Mouse (Mus musculus) G1E-ER4 (cell line): ENCODE results near the gene 1700001K19Rik. TPM values are rescaled to one million over a fixed set of nuclear protein-coding genes. Genes with fewer than 3 reads are reported as not detected.

Experiments
- GATA1 ChIP-seq: IDR thresholded peaks from one replicate; pipeline ENCODE4 v1.8.0; 2012; ENCODE audit warnings: low read length, inconsistent platforms
- polyA plus RNA-seq: library from polyadenylated mRNA; stranded (reverse); fragments of >175 nt; gene quantifications from 2 replicates; pipeline ENCODE4 v1.2.3, GENCODE M21; 2012

1700001K19Rik gene
- polyA plus RNA-seq = not detected in 2 replicates

GRCm38 (mm10) chr12:110682561-110683299 lies at the start of gene 1700001K19Rik:
Gene 1700001K19Rik (minus strand): TSS chr12:110682619.
- TF ChIP-seq GATA1 = no peak

DNA sequence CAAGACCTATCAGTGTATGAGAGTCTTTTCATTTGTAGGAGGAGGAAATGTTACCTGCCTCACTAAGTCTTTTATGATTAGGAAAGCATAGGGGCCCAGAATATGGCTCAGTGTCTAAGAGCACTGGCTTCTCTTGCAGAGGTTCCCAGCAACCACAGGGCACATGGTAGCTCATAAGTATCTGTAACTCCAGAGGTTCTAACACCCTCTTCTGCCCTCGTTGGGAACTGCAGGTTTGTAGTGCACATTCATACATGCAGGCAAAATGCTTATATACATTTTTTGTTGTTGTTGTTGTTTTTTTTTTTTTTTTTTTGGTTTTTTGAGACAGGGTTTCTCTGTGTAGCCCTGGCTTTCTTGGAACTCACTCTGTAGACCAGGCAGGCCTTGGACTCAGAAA lies 44.0 kb upstream of the 1700001K19Rik start:
- TF ChIP-seq GATA1 = no peak

GRCm38 (mm10) chr12:110725489-110725888 lies 43.1 kb upstream of the 1700001K19Rik start:
- no peak for TF ChIP-seq GATA1

DNA sequence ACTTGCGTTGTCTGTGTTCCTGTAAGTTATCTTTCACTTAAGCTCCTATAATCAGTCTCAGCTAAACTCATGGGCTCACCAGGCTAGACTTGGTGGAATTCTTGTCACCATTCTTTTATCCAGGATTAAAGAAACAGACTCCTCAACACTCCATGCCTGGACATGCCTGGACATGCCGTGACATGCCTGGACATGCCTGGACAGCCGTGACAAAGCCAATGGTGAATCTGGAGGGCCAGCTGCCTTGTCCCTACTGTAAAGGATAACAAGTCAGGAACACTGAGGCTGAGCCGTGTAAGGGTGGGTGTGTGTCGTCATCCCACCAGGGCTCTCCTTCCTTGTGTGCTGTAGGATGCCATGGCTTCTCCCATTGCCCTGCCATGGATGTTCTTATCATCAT lies 42.6 kb upstream of the 1700001K19Rik start:
- TF ChIP-seq GATA1 = no peak

DNA sequence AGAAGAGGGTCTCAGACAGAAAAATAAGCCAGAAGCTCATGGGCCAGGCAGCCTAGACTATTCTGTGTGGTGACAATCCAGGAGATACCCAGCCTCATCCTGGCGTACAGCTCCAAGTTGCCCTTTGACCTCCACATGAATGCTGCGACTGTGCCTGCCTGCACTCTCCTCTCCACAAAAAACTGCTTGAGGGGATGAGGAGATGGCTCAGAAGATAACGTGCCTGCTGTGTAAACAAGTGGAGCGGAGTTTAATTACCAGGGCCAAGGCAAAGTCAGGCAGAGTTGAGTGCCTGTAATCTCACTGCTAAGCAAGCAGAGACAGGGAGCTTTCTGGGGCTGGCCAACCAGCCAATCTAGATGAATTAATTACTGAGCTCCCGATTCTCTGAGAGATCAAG lies 33.6 kb upstream of the 1700001K19Rik start:
- no peak for TF ChIP-seq GATA1

DNA sequence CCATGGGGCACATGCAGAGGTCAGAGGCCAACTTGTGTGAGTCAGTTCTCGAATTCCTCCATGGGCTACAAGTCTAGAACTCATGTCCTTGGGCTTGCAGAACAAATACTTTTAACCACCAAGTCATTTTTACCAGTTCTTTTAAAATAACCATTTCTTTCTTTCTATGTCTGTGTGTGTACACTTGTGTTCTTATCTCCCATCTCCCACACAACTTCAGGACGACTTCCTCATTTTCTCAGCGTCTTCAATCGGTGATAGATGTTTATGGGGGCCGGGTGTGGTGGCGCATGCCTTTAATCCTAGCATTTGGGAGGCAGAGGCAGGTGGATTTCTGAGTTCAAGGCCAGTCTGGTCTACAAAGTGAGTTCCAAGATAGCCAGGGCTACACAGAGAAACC lies 31.8 kb upstream of the 1700001K19Rik start:
- no peak for TF ChIP-seq GATA1

DNA sequence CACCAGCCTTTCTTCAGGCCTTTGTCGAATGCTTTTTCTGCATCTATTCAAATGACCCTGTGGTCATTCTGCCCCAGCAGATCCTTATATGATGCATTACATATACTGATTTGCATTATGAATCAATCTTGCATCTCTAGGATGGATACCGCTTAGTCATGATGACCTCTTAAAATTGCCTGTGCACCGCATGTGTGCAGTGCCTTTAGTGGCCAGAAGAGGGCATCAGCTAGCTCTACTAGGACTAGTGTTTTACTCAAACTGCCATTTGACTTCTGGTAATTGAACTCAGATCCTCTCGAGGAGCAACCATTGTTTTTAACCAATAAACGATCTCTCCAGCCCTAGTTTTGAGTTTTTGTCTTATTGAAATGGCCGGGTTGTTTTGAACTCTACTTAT lies 31.4 kb upstream of the 1700001K19Rik start:
- TF ChIP-seq GATA1 = no peak

DNA sequence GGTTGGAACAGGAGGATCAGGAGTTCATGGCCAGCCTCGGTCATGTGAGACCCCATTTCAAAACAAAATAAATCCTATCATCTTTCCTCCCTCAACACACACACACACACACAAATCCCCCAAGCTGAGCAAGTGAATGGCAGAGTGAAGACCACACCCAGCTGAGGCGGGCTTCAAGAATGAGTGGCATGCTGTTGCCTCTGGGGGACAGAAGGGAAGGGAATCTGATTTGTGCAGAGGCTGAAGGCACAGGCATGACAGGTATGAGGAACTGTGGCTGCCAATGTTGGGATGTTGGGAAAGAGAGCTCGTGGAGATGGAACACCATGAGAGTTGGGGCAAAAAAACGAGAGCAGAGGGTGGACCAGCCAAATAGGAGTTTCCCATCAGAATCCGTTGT lies 28.9 kb upstream of the 1700001K19Rik start:
- no peak for TF ChIP-seq GATA1

DNA sequence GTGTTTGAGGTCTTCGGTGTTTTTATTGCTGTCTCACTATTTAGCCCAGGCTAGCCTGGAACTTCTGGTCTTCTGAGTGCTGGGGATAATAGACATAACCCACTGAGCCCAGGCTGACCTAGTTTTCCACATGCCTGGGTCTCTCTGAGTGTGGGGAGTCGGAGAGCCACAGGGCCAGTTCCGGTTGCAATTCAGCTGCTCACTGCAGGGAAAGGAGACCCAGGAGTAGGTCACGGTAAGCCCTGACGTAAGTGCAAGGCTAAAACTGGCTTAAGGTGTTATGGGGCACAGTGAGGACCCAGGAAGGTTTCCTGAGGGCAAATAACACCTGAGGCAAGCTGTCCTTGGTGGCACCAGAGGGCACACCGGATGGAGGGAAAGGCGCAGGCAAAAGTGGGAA lies 25.0 kb upstream of the 1700001K19Rik start:
- no peak for TF ChIP-seq GATA1

- no peak for TF ChIP-seq GATA1
Measured at GRCm38 (mm10) chr12:110706337-110707231, 24.2 kb upstream of the 1700001K19Rik start.

- no peak for TF ChIP-seq GATA1
Measured at GRCm38 (mm10) chr12:110703682-110704081, 21.3 kb upstream of the 1700001K19Rik start.

- TF ChIP-seq GATA1 = no peak
Measured at GRCm38 (mm10) chr12:110703008-110703471, 20.6 kb upstream of the 1700001K19Rik start.

DNA sequence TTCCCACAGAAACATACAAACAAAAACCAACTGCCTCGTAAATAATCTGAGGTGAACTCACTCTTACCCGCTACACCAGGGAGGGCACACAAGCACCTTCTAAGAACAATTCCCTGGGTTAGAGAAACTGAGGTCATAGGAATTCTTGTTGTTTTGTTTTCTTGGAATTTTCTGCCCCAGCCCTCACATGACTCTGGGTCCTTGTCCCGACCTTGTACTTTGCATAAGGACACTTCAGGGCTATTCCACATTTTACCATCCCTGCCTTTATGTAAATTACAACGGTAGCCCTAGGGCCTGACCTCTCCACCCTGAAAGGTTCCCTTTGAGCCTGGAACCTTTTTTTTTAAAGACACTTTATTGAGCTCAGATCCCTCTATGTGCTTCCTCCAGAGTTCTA lies 20.1 kb upstream of the 1700001K19Rik start, which contains the start of gene Hsp90aa1:
Hsp90aa1 (minus strand) TSS at position 173 of the 400 bp plus-strand sequence.
- no peak for TF ChIP-seq GATA1

DNA sequence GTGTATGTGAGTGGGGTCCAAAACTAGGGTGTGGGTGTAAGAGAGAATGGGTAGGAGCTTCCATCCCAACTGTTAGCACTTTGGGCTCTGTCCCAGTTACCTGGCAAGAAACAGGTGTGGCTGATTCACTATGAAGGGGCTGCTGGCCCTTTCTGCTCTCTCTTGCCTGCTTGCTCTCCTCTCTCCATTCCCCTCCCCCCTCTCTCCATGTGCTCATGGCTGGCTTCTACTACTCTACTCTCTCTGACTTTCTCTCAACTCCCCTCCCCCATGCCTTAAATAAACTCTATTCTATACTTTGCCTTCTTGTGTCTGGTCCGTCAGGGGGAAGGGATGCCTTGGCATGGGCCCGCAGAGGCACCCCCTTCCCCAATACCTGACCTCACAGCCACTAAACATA lies 18.3 kb upstream of the 1700001K19Rik start:
- TF ChIP-seq GATA1 = no peak

DNA sequence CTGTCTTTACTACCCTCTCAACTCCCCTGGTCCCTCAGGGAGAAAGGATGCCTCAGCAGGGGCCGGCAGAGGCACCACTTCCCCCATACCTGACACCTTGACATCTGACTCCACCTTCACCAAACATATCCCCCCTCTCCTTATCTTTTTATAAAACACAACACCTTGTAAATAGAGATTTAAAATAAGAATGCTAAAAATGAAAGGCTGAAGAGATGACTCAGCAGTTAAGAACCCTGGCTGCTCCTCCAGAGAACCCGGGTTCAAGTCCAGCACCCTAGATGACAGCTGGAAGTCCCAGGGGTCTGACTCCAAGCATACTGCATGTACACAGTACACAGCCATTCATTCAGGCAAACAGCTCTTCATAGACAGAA lies 16.7 kb upstream of the 1700001K19Rik start:
- no peak for TF ChIP-seq GATA1

DNA sequence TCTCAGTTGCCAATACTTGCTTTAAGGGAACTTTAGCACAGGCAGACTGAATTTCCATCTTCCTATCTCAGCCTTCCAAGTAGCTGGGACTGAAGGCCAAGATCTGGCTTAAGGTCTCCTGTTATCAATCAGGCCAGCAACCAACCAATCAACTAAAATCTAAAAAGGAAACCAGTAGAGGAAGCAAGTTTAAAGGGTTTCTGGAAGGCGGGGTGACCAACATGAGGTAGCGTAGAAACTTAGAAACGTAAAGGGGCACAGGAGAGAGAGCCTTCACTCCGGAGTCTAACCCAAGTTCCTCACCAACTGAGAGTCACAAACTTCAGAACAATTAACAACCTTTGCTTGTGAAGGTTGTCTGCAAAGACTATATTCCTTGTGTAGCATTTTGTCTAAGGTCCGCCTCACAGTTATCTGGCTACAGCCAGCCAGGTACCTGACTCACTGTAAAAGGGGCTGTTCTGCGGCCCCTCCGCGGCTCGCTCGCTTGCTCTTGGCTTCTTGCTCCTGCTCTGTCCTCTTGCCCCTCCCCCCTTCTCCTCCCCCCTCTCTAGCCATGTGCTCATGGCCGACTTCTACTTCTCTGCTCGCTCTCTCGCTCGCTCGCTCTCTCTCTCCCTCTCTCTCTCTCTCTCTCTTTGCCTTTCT lies 16.2 kb upstream of the 1700001K19Rik start:
- peak; percentile 82 for TF ChIP-seq GATA1
